Mouse (Mus musculus) spleen, adult 12 weeks (tissue): ENCODE results near the gene Bag2.

ENCODE experiments used
- DNase-seq: peaks from one replicate; pipeline ENCODE4 v3.0.0; 2022; ENCODE audit warnings: low spot score

Bag2 gene

DNA sequence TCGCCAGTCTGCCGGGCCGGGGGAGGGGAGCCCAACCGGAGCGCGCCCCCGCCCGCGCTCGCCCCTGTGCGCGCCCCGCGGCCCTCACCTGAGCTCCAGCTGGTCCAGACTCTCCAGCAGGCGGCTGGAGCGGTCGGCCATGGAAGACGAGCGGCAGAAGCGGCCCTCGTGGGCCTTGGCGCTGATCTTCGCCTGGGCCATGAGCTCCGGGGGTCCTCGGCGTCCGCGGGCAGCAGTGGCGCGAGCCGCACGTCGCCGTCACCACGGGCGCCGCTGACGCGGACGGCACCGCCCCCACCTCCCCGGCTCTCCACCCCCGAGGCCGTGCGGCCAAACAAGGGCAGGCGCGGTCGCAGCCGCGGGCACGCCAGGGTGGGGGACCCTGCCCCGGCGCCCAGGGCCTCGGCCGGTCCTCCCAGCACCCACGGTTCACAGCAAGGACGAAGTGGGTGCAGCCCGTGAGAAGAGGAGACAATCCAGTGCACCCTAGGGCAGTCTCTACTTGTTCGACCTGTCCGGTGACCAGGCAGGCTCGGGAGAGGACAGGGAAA lies at the start of gene Bag2:
TSS of gene Bag2 (minus strand) at position 305 of the 551 bp plus-strand sequence.
- DNase-seq = peak; percentile 62

- no peak for DNase-seq
These were observed 45.7 kb upstream of the Bag2 start for GRCm38 (mm10) chr1:33803323-33803722.

DNA sequence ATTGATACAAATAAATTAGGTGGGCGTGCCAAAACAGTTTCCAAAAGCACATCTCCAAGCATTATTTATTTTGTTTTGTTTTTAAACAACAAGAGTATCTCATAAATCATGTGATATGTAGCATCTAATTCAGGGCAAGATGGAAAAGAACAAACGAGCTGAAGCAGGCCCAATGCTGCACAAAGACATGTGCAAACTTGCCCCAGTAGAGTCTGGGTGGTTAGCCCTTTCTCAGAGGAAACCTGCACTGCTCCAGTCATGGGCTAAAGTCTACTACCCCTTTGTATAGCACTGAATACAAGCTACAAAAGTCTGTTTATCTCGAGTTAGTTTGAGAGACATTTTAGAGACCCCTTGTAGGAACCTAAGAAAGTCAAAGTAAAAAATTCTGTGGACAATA lies 42.0 kb upstream of the Bag2 start:
- DNase-seq = no peak

DNA sequence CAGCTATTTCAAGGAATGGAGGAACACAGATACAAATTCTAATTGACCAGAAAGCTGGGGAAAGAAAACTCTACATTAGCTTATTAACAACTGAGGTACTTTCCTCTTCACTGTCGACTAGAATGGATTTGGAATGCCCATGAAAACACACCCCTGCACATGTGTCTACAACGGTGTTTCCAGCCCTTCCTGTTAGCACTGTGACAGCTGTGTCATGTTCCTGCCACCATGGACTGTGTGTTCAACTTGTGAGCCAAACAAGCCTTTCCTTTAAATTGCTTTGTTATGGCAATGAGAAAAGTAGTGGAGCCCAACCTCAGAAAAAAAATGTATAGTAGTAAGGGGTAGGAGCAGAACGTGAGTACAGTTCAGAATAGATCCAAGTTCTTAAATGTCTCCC lies 30.9 kb upstream of the Bag2 start:
- no peak for DNase-seq

- DNase-seq = no peak
These were observed 30.5 kb upstream of the Bag2 start for GRCm38 (mm10) chr1:33788072-33788471.

GRCm38 (mm10) chr1:33784561-33784960 lies 27.0 kb upstream of the Bag2 start:
- DNase-seq = no peak

DNA sequence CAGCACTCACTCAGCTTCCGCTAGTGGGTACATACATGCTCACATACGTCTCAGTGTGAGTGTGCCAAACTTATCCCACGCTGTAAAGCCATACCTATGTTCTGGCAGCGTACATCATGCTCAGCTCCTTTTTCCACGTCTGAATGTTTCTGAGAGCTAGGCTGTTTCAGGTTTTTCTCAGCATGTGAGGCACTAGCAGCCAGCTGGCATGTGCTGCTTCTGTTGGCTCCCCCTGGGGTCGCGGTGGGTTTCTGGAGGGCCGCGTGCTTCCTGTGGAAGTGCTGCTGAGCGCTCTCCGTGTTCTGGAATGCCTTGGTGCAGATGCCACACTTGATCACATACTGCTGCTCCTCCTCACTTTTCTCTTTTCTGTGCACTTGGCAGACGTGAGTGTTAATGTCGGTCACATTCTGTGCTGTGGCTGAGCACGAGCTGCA lies 18.6 kb upstream of the Bag2 start:
- DNase-seq = no peak

DNA sequence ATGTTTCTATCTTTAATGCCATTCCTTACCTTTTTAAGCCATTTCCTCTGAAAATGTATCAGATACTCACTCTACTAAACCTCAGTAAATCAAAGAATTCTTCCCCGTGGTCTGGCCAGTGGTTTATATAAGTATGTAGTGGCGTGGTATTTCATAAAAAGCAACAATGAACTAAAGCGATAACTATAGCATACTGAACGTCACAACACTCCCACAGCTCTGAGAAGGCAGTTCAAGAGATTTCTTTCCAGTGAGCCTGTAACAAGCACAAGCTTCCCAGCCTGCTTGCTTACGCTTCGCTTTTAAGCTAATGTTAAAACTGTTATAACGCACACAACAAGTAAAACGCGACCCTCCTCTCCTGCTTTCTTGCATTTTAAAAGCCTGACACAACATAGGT lies 14.5 kb upstream of the Bag2 start:
- DNase-seq = no peak

DNA sequence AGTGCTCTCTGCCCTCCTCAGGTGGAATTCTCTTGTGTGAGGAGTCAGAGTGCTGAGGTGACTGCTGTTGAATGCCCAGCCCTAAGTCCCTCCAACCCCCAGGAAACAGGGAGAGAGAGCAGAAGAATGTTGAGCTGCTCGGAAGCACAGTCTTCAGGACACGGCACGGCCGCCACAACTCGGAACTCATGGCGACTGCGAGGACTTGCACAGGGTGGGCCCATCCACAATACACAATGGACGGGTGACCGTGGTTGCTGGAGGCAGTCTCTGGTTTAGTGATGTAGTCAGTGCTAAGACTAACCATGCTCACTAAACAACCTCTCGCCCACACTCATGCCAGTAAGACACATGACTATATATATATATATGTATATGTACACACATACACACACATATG lies 14.0 kb upstream of the Bag2 start:
- no peak for DNase-seq

GRCm38 (mm10) chr1:33768827-33769226 lies 11.2 kb upstream of the Bag2 start:
- no peak for DNase-seq

DNA sequence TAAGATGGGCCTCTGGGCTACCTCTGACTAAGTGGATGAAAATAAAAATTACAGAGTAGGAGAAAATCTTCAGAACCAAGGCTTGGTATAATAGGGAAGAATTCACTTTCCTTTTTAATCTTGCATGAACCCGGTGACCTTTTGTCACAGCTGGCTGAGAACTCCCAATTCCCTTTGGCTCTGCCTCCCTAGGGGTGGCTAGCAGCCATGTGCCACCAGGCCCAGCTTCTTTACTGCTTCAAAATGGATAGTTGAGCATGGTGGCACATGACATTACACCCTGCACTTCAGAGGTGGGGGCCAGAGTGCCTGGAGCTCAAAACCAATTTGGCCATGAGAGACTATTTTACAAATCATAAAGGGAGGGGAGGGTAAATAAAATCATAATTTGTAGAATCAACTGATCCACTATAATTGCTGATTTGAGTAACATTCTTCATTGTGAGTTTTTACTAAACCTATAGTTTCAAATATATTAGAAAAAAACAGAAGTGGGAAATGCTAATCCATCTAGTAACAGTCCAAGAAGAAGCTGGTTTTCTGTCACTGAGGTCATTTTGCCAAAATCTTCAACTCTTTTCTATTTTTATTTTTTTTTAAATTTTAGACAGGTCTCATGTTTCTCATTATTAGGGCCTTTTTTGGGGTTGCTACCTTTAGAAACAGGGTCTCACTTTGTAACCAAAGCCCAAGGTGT lies 10.6 kb upstream of the Bag2 start:
- no peak for DNase-seq

DNA sequence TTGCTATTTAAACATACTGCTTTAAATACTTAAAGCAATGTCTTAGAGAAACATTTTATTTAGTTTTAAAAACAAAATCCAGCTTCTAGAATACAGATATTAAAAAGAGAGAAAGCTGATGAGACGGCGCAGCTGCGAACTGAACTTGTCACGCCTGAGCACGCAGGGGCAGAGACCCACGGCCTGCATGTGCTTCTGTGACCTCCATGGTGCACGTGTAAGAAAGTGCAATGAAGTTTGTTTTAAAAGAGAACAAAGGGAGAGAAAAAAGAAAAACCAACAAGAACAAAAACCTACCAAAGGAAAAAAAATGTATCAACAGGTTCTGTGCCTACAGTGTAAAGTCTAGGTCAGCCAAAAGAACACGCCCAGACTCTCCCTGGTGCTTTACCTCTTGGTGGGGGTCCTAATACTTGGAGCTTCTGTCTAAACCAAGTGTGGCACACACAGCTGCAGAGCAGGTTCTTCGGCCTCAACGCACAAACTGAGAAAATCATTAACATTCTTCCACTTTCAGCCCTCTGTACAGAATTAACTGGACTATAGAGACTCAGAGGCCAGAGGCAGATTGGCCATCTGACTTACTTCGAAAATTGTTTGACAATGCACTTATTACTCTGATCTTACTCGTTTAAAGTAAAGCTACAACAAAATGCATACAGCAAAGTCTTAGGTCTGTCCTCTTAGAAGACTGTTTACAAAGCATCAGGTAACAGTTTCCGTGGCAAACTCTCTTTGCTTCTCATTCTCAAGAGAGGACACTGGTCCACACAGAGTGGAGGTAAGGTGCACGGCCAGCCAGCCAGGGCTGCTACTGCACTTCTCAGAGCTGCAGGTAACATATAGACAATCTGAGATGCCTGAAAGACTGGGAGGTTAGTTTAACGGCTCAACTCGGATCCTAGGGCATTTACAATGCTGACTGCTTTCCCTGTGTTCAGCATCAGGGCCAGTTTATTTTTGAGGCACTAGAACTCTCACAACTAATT lies 9.2 kb upstream of the Bag2 start:
- DNase-seq = no peak

GRCm38 (mm10) chr1:33765468-33766080 lies 8.0 kb upstream of the Bag2 start:
- DNase-seq = no peak

GRCm38 (mm10) chr1:33763826-33764225 lies 6.2 kb upstream of the Bag2 start:
- DNase-seq = no peak

- no peak for DNase-seq
These were observed 893 bp upstream of the Bag2 start for GRCm38 (mm10) chr1:33758488-33758887.

- no peak for DNase-seq
These were observed 572 bp downstream of the Bag2 start for GRCm38 (mm10) chr1:33757033-33757413.

DNA sequence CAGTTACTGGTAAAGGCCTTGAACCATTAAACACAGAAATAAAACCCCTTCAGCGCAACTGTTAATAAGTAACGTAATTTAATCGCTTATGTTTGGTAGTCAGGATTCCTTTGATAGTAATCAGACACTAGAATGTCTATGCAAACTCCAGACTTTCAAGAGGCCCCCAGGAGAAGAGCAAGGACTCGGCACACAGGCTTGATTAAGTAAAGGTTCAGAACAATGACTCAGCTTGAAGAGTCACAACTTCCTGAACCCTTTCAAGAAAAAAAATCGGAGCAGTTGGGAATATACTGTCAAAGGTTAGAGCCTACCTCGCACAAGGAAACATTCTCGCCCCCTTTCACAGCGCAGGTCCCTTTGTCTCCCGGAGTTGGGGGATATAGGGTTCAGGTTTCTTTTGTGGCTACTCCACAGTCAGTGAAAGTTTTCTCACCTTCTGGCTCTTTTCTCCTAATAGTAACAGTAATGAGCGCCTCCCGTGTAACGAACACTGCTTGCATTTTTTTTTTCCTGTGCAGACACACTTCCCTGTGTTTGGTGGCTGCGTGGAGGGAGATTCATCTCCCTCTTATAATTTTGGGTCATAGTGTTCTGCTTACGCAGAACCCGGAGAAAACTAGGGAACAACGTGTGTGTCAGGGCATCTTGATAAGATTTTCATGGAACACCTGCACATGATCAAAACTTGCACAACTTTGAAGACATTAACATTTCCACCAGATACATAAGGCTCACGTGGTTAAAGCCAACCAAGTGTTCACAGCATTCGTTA lies 1.1 kb downstream of the Bag2 start:
- DNase-seq = peak; percentile 11

DNA sequence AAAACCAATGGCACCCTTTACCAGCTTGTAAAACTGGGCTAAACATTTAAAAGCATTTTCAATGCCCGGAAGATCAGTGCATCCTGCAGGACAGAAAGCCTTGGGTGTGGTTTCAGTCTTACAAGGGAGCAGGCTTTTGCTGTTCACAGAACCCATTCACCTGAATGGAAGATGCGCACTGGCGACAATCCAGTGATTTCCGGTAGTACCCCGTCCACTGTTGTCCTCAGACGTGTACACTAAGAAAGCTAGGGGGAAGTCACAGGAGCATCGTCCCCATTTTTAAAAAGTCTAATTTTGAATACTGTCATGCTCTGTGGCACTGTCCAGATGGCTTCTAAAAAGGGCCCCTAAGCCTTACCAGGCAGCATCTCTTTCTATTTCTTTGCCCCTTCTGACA lies 1.8 kb downstream of the Bag2 start:
- no peak for DNase-seq

- peak; percentile 38 for DNase-seq
These were observed 2.4 kb downstream of the Bag2 start for GRCm38 (mm10) chr1:33754965-33755735.

DNA sequence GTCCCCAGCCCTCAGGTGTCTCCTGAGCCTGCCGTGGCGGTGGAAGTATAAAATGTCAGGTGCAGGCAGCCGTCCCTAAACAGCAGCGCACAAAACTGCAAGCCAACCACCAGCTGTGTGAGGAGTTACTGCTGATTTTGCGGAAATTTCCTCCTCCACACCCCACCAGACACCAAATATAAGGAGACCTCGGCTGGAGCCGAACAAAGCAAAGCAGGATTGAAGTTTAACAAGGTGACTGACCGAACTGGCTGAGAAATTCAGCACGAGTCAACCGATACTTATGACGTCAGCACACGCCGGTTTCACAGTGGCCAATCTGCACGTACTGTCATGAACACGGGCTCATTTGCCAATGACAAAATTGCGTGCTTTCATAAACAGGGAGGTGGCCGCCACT lies 3.5 kb downstream of the Bag2 start:
- DNase-seq = no peak

- DNase-seq = no peak
These were observed 6.3 kb downstream of the Bag2 start for GRCm38 (mm10) chr1:33751283-33751682.
